In genomic region chr2:154991411-154991810, GRCm38 (mm10) we compare ENCODE assay signal across 30 mouse cellular contexts. TPM values are rescaled to one million over a fixed set of nuclear protein-coding genes. Genes with fewer than 3 reads are reported as not detected.
DNase-seq lines count a peak whose midpoint lies in the region; TF ChIP-seq lines count a peak whose summit lies in the region.
"Had no signal": no experiment of that assay in that cellular context is flagged by ENCODE, and none has a peak within 500 bp of the region (broad histone marks: within the 10 kb centered on the region; RNA-seq: fewer than 3 reads in every experiment).

No protein-coding gene starts in this region.

- H3K36me3 ChIP-seq in thymus, adult 2 months (ENCODE audit: control insufficient read depth, insufficient read depth, low read length), result no peaks in the 10 kb centered on the region
- H3K36me3 ChIP-seq: G1E; heart, embryonic 10.5 days; hindbrain, embryonic 12.5 days; limb, embryonic 15.5 days; midbrain, embryonic 15.5 days had no signal

- WGBS in thymus, adult 2 months, result 28% methylated on average over 8 of the region's 8 CpGs

- H3K4me3 ChIP-seq in thymus, adult 2 months (ENCODE audit: control insufficient read depth, insufficient read depth, low read length), result no peak overlapping the region
- H3K4me3 ChIP-seq: heart, embryonic 10.5 days; hindbrain, embryonic 12.5 days; limb, embryonic 10.5 days; limb, embryonic 15.5 days; midbrain, embryonic 15.5 days had no signal

- peaks cover 4% of the 10 kb centered on the region for H3K4me1 ChIP-seq in thymus, adult 2 months (replicated peaks; ENCODE audit: control insufficient read depth, insufficient read depth, low read length)
- H3K4me1 ChIP-seq: heart, embryonic 10.5 days; hindbrain, embryonic 12.5 days; limb, embryonic 10.5 days; limb, embryonic 15.5 days; midbrain, embryonic 15.5 days had no signal

- TF ChIP-seq CTCF in thymus, adult 2 months (IDR thresholded peaks at IDR 0.05; ENCODE audit: borderline replicate concordance, control insufficient read depth, extremely low read depth, insufficient read depth, low read length, poor library complexity), result no peak

- 0 out of 2 replicates have a peak overlapping the region, but pooled peaks have one; percentile 16 for H3K27ac ChIP-seq in thymus, adult 2 months (ENCODE audit: control insufficient read depth, insufficient read depth, low read length)
- H3K27ac ChIP-seq: heart, embryonic 10.5 days; hindbrain, embryonic 12.5 days; hindbrain, postnatal 0 days; limb, embryonic 10.5 days; limb, embryonic 15.5 days; liver, embryonic 14.5 days; midbrain, embryonic 15.5 days; stomach, postnatal 0 days had no signal

- TF ChIP-seq POLR2A in thymus, adult 2 months (IDR thresholded peaks at IDR 0.05; ENCODE audit: control insufficient read depth, extremely low read depth, insufficient read depth, low read length, poor library complexity), result no peak

- H3K27me3 ChIP-seq in thymus, adult 2 months (ENCODE audit: control insufficient read depth, insufficient read depth, low read length), result no peaks in the 10 kb centered on the region
- H3K27me3 ChIP-seq: hindbrain, embryonic 12.5 days; limb, embryonic 15.5 days; midbrain, embryonic 15.5 days had no signal

- DNase-seq in thymus, adult 2 months, result peak; percentile 28
- no peak for DNase-seq in thymus, postnatal 10 days (ENCODE audit: low spot score in 2 of 2)
- peak; percentile 58 for DNase-seq in induced T-regulatory cell, adult 2 months (ENCODE audit: low read depth)
- DNase-seq in thymus, postnatal 14 days, result peak; percentile 37
- no peak for DNase-seq in adrenal gland, adult 18-20 months (ENCODE audit: low spot score in 2 of 2)
- DNase-seq in cerebellum, adult 9-10 months, result no peak
- DNase-seq in urinary bladder, postnatal 4 days (ENCODE audit: low spot score in 2 of 2), result no peak
- DNase-seq: adrenal gland, adult 2 months; cerebellum, adult 2 months; cerebellum, postnatal 36 days; gastrocnemius, postnatal 14 days; heart, postnatal 36 days; kidney, adult 9 months; kidney, postnatal 10 days; lung, adult 2 months; lung, postnatal 10 days; right cerebral cortex, postnatal 25 days; spleen, adult 18-20 months had no signal

RNA-seq across cellular contexts. Expression of gene Gm14226, which starts 26.7 kb away (rescaled TPM):
- 0.06 and 0.16 TPM in 2 replicates for polyA plus RNA-seq in thymus, adult 2 months (2012; rRNA removed)
- total RNA-seq in adrenal gland, adult 18-20 months (2021), result 1 to 10 TPM; 2.1 to 6.0 TPM
- total RNA-seq: gastrocnemius, postnatal 14 days; granulocyte monocyte progenitor cell, adult 5-6 weeks; neutrophil, adult 5-6 weeks had no signal
- polyA plus RNA-seq: cerebellum, adult 2 months; forebrain, embryonic 14.5 days; G1E had no signal

Comparison
In these comparisons a context has a peak if more than half of its experiments do, and no peak if none do; other contexts are left out.
1. DNase-seq: peak in thymus, adult 2 months (single experiment), induced T-regulatory cell, adult 2 months (single experiment) and thymus, postnatal 14 days (single experiment); none in thymus, postnatal 10 days (0 of 2), adrenal gland, adult 18-20 months (0 of 2), cerebellum, adult 9-10 months (single experiment) and urinary bladder, postnatal 4 days (0 of 2).